Mouse (Mus musculus) forebrain, embryonic 11.5 days (tissue): Measurements from ENCODE around the gene Dcst2. TPM values are rescaled to one million over a fixed set of nuclear protein-coding genes. Genes with fewer than 3 reads are reported as not detected.
A peak's percentile ranks its signal among the peaks of the same experiment; 100 is the strongest.

Experiments used
- ATAC-seq: fragments of 200-750 bp; cut with Nextera tagmentation; replicated peaks from 2 replicates; pipeline ENCODE4 v1.8.0; 2017; ENCODE audit warnings: moderate TSS enrichment; ENCODE audit not compliant: low FRiP score
- DNase-seq: peaks from one replicate; pipeline ENCODE4 v3.0.0-alpha.2; 2017; ENCODE audit warnings: low spot score
- H3K27ac ChIP-seq: fragments of 300-500 bp; sonication (generic); 2 replicates; pipeline ENCODE4 v1.5.1; 2014; ENCODE audit warnings: low read depth, low read length
- H3K27me3 ChIP-seq: fragments of 300-500 bp; sonication (generic); 2 replicates; pipeline ENCODE4 v1.6.1; 2014; ENCODE audit warnings: mild to moderate bottlenecking, low read length, mixed read lengths; ENCODE audit not compliant: control insufficient read depth, insufficient read depth
- H3K36me3 ChIP-seq: fragments of 300-500 bp; sonication (generic); 2 replicates; pipeline ENCODE4 v1.6.1; 2014; ENCODE audit warnings: mild to moderate bottlenecking, low read length, moderate library complexity, mixed read lengths; ENCODE audit not compliant: control insufficient read depth, insufficient read depth
- H3K4me1 ChIP-seq: fragments of 300-500 bp; sonication (generic); replicated peaks from 2 replicates; pipeline ENCODE4 v1.6.1; 2014; ENCODE audit warnings: low read length, mixed read lengths; ENCODE audit not compliant: control insufficient read depth, insufficient read depth
- H3K4me2 ChIP-seq: fragments of 300-500 bp; sonication (generic); 2 replicates; pipeline ENCODE4 v1.6.1; 2014; ENCODE audit warnings: low read depth, mild to moderate bottlenecking, low read length, moderate library complexity, mixed read lengths; ENCODE audit not compliant: severe bottlenecking
- H3K4me3 ChIP-seq: fragments of 300-500 bp; sonication (generic); 2 replicates; pipeline ENCODE4 v1.5.1; 2014; ENCODE audit warnings: low read depth, low read length
- H3K9ac ChIP-seq: fragments of 300-500 bp; sonication (generic); 2 replicates; pipeline ENCODE4 v1.6.1; 2014; ENCODE audit warnings: low read length
- H3K9me3 ChIP-seq: fragments of 300-500 bp; sonication (generic); 2 replicates; pipeline ENCODE4 v1.6.1; 2016; ENCODE audit warnings: low read length, mixed read lengths; ENCODE audit not compliant: control insufficient read depth
- WGBS: fragments of 180-500 bp; shearing (Covaris S2); extraction: QIAGEN DNeasy Blood & Tissue Kit; methylation state at CpG from one replicate; pipeline ENCODE4 v1.1.7; 2014; 5-methylcytosine and 5-hydroxymethylcytosine counted together
- polyA plus RNA-seq: library from polyadenylated mRNA; unstranded; fragments of >200 nt; fragmentation: Nextera tagmentation; extraction: Ambion mirVana; gene quantifications from 2 replicates; pipeline ENCODE4 v1.2.1, GENCODE M21; 2014

Dcst2 gene
- polyA plus RNA-seq, 1 experiment from 2014 or later, result 0.13 TPM

GRCm38 (mm10) chr3:89327371-89327870 is 34.4 kb upstream of the Dcst2 start:
- peaks cover 7% of the 10 kb centered on the region for H3K4me1 ChIP-seq
- H3K4me3 ChIP-seq, result no peak overlapping the region
- whole genome bisulfite sequencing, result 67% methylated on average over 9 of the region's 9 CpGs
- no peak for ATAC-seq
- no peak overlapping the region for H3K9ac ChIP-seq
- no peaks in the 10 kb centered on the region for H3K9me3 ChIP-seq
- H3K27me3 ChIP-seq, result peaks cover 4% of the 10 kb centered on the region; the same call in 1 of the 2 replicates
- H3K36me3 ChIP-seq, result no peaks in the 10 kb centered on the region
- H3K27ac ChIP-seq, result no peak overlapping the region
- DNase-seq, result no peak
- no peak overlapping the region for H3K4me2 ChIP-seq

GRCm38 (mm10) chr3:89328623-89329022 is 33.2 kb upstream of the Dcst2 start:
- Histone ChIP-seq H3K4me1 (peaks cover 10% of the 10 kb centered on the region), H3K9ac (no peak overlapping the region), H3K36me3 (no peaks in the 10 kb centered on the region), H3K4me2 (no peak overlapping the region), H3K9me3 (no peaks in the 10 kb centered on the region), H3K27ac (no peak overlapping the region), H3K27me3 (no peaks in the 10 kb centered on the region), H3K4me3 (no peak overlapping the region)
- ATAC-seq (no peak), DNase-seq (no peak)
- 11% methylated on average over 4 of the region's 4 CpGs for WGBS

GRCm38 (mm10) chr3:89330346-89330745 is 31.4 kb upstream of the Dcst2 start:
- no peak for DNase-seq
- whole genome bisulfite sequencing, result 52% methylated on average over 3 of the region's 3 CpGs
- Histone ChIP-seq H3K36me3 (0 out of 2 replicates have a peak, but pooled peaks cover 3% of the 10 kb centered on the region), H3K9me3 (no peaks in the 10 kb centered on the region), H3K4me3 (no peak overlapping the region), H3K27ac (no peak overlapping the region), H3K27me3 (no peaks in the 10 kb centered on the region), H3K4me2 (no peak overlapping the region), H3K9ac (no peak overlapping the region), H3K4me1 (peaks cover 10% of the 10 kb centered on the region)
- no peak for ATAC-seq

- no peak overlapping the region for H3K27ac ChIP-seq
- DNase-seq, result no peak
- no peak; the same call in 1 of the 2 replicates for ATAC-seq
These were observed 30.8 kb upstream of the Dcst2 start for GRCm38 (mm10) chr3:89330948-89331347.

GRCm38 (mm10) chr3:89331561-89331960 is 30.2 kb upstream of the Dcst2 start:
- no peak overlapping the region for H3K4me2 ChIP-seq
- ATAC-seq (no peak), DNase-seq (no peak)
- H3K27me3 ChIP-seq, result no peaks in the 10 kb centered on the region
- H3K9me3 ChIP-seq, result no peaks in the 10 kb centered on the region
- peaks cover 17% of the 10 kb centered on the region for H3K4me1 ChIP-seq
- no peak overlapping the region for H3K9ac ChIP-seq
- no peak overlapping the region for H3K4me3 ChIP-seq
- H3K27ac ChIP-seq, result no peak overlapping the region
- 0 out of 2 replicates have a peak, but pooled peaks cover 3% of the 10 kb centered on the region for H3K36me3 ChIP-seq
- 74% methylated on average over 13 of the region's 13 CpGs for WGBS

More at GRCm38 (mm10) chr3:89330948-89331347, 30.8 kb upstream of the Dcst2 start:
- Histone ChIP-seq H3K9me3 (no peaks in the 10 kb centered on the region), H3K27me3 (no peaks in the 10 kb centered on the region), H3K36me3 (0 out of 2 replicates have a peak, but pooled peaks cover 3% of the 10 kb centered on the region), H3K4me1 (peaks cover 11% of the 10 kb centered on the region), H3K9ac (no peak overlapping the region), H3K4me3 (no peak overlapping the region), H3K4me2 (no peak overlapping the region)
- WGBS, result 17% methylated on average over 10 of the region's 10 CpGs

- DNase-seq (no peak), ATAC-seq (no peak)
- Histone ChIP-seq H3K27ac (no peak overlapping the region), H3K4me3 (no peak overlapping the region), H3K4me2 (no peak overlapping the region), H3K36me3 (0 out of 2 replicates have a peak, but pooled peaks cover 3% of the 10 kb centered on the region), H3K9me3 (no peaks in the 10 kb centered on the region), H3K27me3 (no peaks in the 10 kb centered on the region), H3K4me1 (peaks cover 21% of the 10 kb centered on the region), H3K9ac (no peak overlapping the region)
- 37% methylated on average over 10 of the region's 10 CpGs for WGBS
These were observed 29.8 kb upstream of the Dcst2 start for GRCm38 (mm10) chr3:89332013-89332412.

- H3K36me3 ChIP-seq, result 0 out of 2 replicates have a peak, but pooled peaks cover 3% of the 10 kb centered on the region
- no peaks in the 10 kb centered on the region for H3K9me3 ChIP-seq
- H3K4me1 ChIP-seq, result peaks cover 21% of the 10 kb centered on the region
- ATAC-seq, result peak; percentile 31
- WGBS, result 44% methylated on average over 12 of the region's 12 CpGs
- no peaks in the 10 kb centered on the region for H3K27me3 ChIP-seq
- H3K9ac ChIP-seq, result no peak overlapping the region
- no peak overlapping the region for H3K27ac ChIP-seq
- DNase-seq, result no peak
- no peak overlapping the region for H3K4me2 ChIP-seq
- H3K4me3 ChIP-seq, result no peak overlapping the region
These were observed 29.3 kb upstream of the Dcst2 start for GRCm38 (mm10) chr3:89332476-89332875.

- Histone ChIP-seq H3K4me3 (no peak overlapping the region), H3K4me1 (peaks cover 21% of the 10 kb centered on the region), H3K9me3 (no peaks in the 10 kb centered on the region), H3K4me2 (no peak overlapping the region), H3K9ac (no peak overlapping the region), H3K27ac (no peak overlapping the region), H3K36me3 (0 out of 2 replicates have a peak, but pooled peaks cover 3% of the 10 kb centered on the region), H3K27me3 (no peaks in the 10 kb centered on the region)
- 72% methylated on average over 11 of the region's 11 CpGs for WGBS
- ATAC-seq (no peak), DNase-seq (no peak)
These were observed 28.7 kb upstream of the Dcst2 start for GRCm38 (mm10) chr3:89333053-89333452.

GRCm38 (mm10) chr3:89336529-89336928 is 25.2 kb upstream of the Dcst2 start:
- Histone ChIP-seq H3K27ac (peak overlapping the region; percentile 53; the same call in 1 of the 2 replicates), H3K27me3 (no peaks in the 10 kb centered on the region), H3K4me3 (peak overlapping the region; percentile 83), H3K9me3 (no peaks in the 10 kb centered on the region), H3K4me1 (peaks cover 25% of the 10 kb centered on the region), H3K9ac (peak overlapping the region; percentile 91), H3K4me2 (peak overlapping the region; percentile 76), H3K36me3 (0 out of 2 replicates have a peak, but pooled peaks cover 3% of the 10 kb centered on the region)
- WGBS, result 6% methylated on average over 6 of the region's 6 CpGs
- ATAC-seq, result no peak
- DNase-seq, result no peak
